Mouse (Mus musculus) gastrocnemius, postnatal 25 days (tissue): ENCODE data around the gene Gm21258. TPM values are rescaled to one million over a fixed set of nuclear protein-coding genes. Genes with fewer than 3 reads are reported as not detected.
"Not testable (repeated sequence)": the region's sequence is repeated elsewhere in the genome, so short reads cannot be mapped to it uniquely, and the experiment has no call there.

Experiments
- DNase-seq: peaks from one replicate; pipeline ENCODE4 v3.0.0; 2022
- long read RNA-seq, 2 experiments: library from polyadenylated mRNA; stranded (forward); transcript quantifications; one replicate each; pipeline ENCODE4 v2.0.0; 2021
- total RNA-seq, 2 experiments: library from RNA; stranded (reverse); gene quantifications; 1 replicate in 1 of 2; 2 replicates in 1 of 2; pipeline ENCODE4 v1.2.3; 2021

Gm21258 gene
- total RNA-seq: not detected
- long read RNA-seq, experiment 1: 0 reads
- long read RNA-seq, experiment 2: 0 reads

- not testable (repeated sequence) for DNase-seq
These were observed at the start of gene Gm21258 for GRCm38 (mm10) chrY:52779740-52780139. Gene Gm21258, plus strand, starts transcription at chrY:52780040.
